Mouse (Mus musculus) limb, embryonic 11.5 days (tissue): ENCODE measurements around the gene Slbp. TPM values are rescaled to one million over a fixed set of nuclear protein-coding genes. Genes with fewer than 3 reads are reported as not detected.

Experiments
- ATAC-seq: fragments of 200-750 bp; cut with Nextera tagmentation; 2 replicates; pipeline ENCODE4 v1.8.0; 2017; ENCODE audit warnings: low read depth; ENCODE audit not compliant: insufficient number of reproducible peaks, low FRiP score, low TSS enrichment
- DNase-seq: peaks from one replicate; pipeline ENCODE4 v3.0.0-alpha.2; 2015; ENCODE audit warnings: low spot score
- H3K27ac ChIP-seq: fragments of 300-500 bp; sonication (generic); replicated peaks from 2 replicates; pipeline ENCODE4 v1.5.1; 2014; ENCODE audit warnings: low read depth, mild to moderate bottlenecking, low read length
- H3K27me3 ChIP-seq: fragments of 300-500 bp; sonication (generic); 2 replicates; pipeline ENCODE4 v1.6.1; 2014; ENCODE audit warnings: mild to moderate bottlenecking, low read length, mixed read lengths; ENCODE audit not compliant: control insufficient read depth, insufficient read depth
- H3K36me3 ChIP-seq: fragments of 300-500 bp; sonication (generic); 2 replicates; pipeline ENCODE4 v1.6.1; 2014; ENCODE audit warnings: mild to moderate bottlenecking, low read length, moderate library complexity, mixed read lengths; ENCODE audit not compliant: control insufficient read depth, insufficient read depth
- H3K4me1 ChIP-seq: fragments of 300-500 bp; sonication (generic); 2 replicates; pipeline ENCODE4 v1.6.1; 2014; ENCODE audit warnings: low read length, mixed read lengths; ENCODE audit not compliant: control insufficient read depth, insufficient read depth
- H3K4me2 ChIP-seq: fragments of 300-500 bp; sonication (generic); 2 replicates; pipeline ENCODE4 v1.6.1; 2014; ENCODE audit warnings: low read depth, mild to moderate bottlenecking, moderate library complexity; ENCODE audit not compliant: severe bottlenecking
- H3K4me3 ChIP-seq: fragments of 300-500 bp; sonication (generic); 2 replicates; pipeline ENCODE4 v1.5.1; 2014; ENCODE audit warnings: low read depth, low read length
- H3K9ac ChIP-seq: fragments of 300-500 bp; sonication (generic); 2 replicates; pipeline ENCODE4 v1.6.1; 2014; ENCODE audit warnings: mild to moderate bottlenecking, low read length
- H3K9me3 ChIP-seq: fragments of 300-500 bp; sonication (generic); 2 replicates; pipeline ENCODE4 v1.6.1; 2016; ENCODE audit warnings: low read length; ENCODE audit not compliant: control insufficient read depth
- WGBS: fragments of 180-500 bp; shearing (Covaris S2); extraction: QIAGEN DNeasy Blood & Tissue Kit; methylation state at CpG from one replicate; pipeline ENCODE4 v1.1.7; 2014; 5-methylcytosine and 5-hydroxymethylcytosine counted together
- polyA plus RNA-seq: library from polyadenylated mRNA; unstranded; fragments of >200 nt; fragmentation: Nextera tagmentation; extraction: Ambion mirVana; gene quantifications from 2 replicates; pipeline ENCODE4 v1.2.1, GENCODE M21; 2014

The Slbp gene
- polyA plus RNA-seq, 1 experiment from 2014 or later: 336 TPM

DNA sequence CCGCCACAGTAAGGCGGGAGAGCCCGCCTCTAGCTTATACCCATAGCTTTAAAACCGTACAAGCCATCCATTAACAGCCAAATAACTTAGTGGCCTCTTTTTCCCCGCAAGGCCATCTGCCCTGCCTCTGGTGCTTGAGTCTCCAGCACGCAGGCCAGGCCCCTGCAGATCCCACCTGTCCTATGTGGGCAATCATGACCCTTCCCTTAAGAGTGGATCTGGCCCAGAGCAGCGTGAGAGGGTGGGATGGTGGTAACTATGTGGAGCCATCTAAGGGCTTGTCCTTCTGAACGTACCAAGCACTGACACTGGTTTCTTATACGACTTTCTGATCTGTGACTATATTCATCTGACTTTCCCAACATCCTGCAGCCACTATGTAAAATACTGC, 404 bp upstream of the Slbp start:
- peak overlapping the region; percentile 49 for H3K9ac ChIP-seq
- H3K36me3 ChIP-seq: peaks cover 15% of the 10 kb centered on the region
- H3K4me3 ChIP-seq: peak overlapping the region; percentile 81
- peaks cover 14% of the 10 kb centered on the region for H3K4me1 ChIP-seq
- H3K27ac ChIP-seq: peak overlapping the region; percentile 65; the same call in 1 of the 2 replicates
- no peaks in the 10 kb centered on the region for H3K9me3 ChIP-seq
- peak overlapping the region; percentile 79 for H3K4me2 ChIP-seq
- WGBS: 3% methylated on average over 9 of the region's 9 CpGs
- ATAC-seq (peak; percentile 45), DNase-seq (no peak)
- H3K27me3 ChIP-seq: no peaks in the 10 kb centered on the region

DNA sequence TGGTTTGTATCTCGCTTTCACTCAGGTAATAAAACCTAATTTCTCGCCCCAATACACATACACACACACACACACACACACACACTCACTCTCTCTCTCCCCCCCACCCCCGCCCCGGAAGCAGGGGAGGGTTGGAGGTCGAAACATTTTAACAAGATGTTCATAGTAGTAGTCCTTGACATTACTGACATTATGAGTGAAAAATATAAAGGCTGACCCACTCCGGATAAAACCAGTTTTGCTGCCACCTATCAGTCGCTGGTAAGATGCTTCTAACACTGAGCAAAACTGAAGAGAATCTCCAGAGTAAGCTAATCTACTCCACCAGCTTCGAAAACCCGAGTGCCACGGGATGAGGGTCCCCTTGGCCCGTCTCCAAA, 843 bp downstream of the Slbp start:
- ATAC-seq: no peak
- no peaks in the 10 kb centered on the region for H3K9me3 ChIP-seq
- H3K4me3 ChIP-seq: peak overlapping the region; percentile 81
- H3K27ac ChIP-seq: peak overlapping the region; percentile 93
- DNase-seq: no peak
- H3K27me3 ChIP-seq: no peaks in the 10 kb centered on the region
- peaks cover 20% of the 10 kb centered on the region for H3K36me3 ChIP-seq
- under 1% methylated on average over 11 of the region's 11 CpGs for WGBS
- H3K4me1 ChIP-seq: peaks cover 9% of the 10 kb centered on the region; the same call in 1 of the 2 replicates
- H3K9ac ChIP-seq: peak overlapping the region; percentile 80
- peak overlapping the region; percentile 79 for H3K4me2 ChIP-seq

DNA sequence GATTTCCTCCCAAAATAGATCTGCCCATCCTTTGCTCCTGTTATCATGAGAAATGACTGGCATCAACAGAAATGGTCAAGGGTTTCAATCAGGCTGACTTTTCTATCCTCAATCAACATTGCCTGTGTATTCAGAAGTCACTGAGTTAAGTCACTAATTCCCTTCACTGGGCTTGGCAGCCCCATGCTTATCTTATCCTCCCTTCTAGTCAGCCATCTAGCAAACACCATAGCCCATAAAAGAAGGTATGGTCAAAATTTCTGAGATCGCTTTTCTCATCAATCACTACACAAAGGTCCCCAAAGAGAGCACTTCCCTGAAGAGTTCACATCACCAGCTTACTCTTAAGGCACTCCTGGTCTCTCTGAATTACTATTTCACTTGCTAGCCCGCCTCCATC, 1.4 kb downstream of the Slbp start:
- Histone ChIP-seq H3K27me3 (no peaks in the 10 kb centered on the region), H3K9ac (peak overlapping the region; percentile 80), H3K36me3 (peaks cover 25% of the 10 kb centered on the region), H3K27ac (no peak overlapping the region), H3K4me3 (peak overlapping the region; percentile 81), H3K9me3 (no peaks in the 10 kb centered on the region), H3K4me1 (peaks cover 5% of the 10 kb centered on the region; the same call in 1 of the 2 replicates), H3K4me2 (peak overlapping the region; percentile 79)
- WGBS: 21% methylated on average over 2 of the region's 2 CpGs
- DNase-seq (no peak), ATAC-seq (no peak)

DNA sequence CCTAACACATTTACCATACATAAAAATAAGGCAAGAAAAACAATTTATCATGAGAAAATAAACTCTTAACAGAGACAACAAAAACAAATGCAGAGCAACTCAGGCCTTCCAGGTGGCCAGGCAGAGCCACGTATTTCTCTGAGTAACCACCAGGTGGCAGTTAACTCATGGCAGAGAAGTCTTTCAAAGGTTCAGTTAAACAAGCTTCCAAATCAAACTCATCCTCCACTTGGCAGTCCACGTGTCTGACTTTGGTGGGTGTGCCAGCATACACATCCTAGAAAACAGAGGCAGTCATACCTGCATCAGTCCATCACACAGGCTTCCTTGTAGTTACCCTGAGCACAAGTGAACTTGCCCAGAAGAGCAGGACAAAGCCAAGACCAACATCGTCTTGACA, 11.7 kb downstream of the Slbp start:
- H3K27ac ChIP-seq: no peak overlapping the region
- H3K36me3 ChIP-seq: peaks cover 27% of the 10 kb centered on the region
- ATAC-seq: no peak
- DNase-seq: peak; percentile 59
- H3K4me1 ChIP-seq: no peaks in the 10 kb centered on the region
- no peak overlapping the region for H3K4me3 ChIP-seq
- H3K9me3 ChIP-seq: no peaks in the 10 kb centered on the region
- H3K9ac ChIP-seq: no peak overlapping the region
- no peak overlapping the region for H3K4me2 ChIP-seq
- H3K27me3 ChIP-seq: no peaks in the 10 kb centered on the region
- 53% methylated on average over 3 of the region's 3 CpGs for WGBS

GRCm38 (mm10) chr5:33638826-33639225, 13.5 kb downstream of the Slbp start:
- ATAC-seq: no peak
- Histone ChIP-seq H3K36me3 (peaks cover 20% of the 10 kb centered on the region; the same call in 1 of the 2 replicates), H3K4me1 (no peaks in the 10 kb centered on the region), H3K27ac (no peak overlapping the region), H3K4me2 (no peak overlapping the region), H3K27me3 (no peaks in the 10 kb centered on the region), H3K9me3 (no peaks in the 10 kb centered on the region), H3K9ac (no peak overlapping the region), H3K4me3 (no peak overlapping the region)
- 66% methylated on average over 4 of the region's 4 CpGs for WGBS
- no peak for DNase-seq

DNA sequence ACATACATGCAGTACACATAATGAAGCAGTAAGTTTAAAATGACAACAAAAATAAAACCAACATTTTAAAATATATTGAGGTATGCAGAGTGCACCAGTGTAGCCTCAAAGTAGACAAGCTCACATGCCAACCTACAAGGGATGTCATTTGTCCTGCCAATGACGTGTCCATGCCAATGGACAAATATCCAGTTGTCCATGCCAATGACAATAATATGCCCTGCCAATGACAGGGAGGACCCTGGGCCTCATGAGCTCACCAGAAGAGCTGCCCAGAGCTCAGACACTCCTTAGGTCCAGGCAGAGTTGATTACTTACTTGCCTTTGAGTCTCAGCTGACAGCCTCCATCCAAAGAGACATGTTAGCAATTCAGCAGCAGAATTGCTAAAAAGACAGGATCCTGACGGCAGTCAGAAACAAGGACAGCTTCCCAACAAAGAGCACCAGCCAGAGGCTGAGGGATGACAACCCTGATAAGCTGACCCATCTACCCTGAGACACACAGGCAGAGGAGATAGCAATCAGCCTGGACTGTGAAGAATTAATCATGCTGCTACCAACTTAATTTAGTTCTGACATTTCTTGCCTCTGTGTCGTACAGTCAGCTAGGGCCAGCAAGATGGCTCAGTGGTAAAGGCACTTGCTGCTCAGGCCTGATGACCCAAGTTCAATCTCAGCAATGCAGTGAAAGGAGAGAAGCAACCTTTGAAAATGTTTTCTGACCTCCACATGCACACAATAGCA, 14.6 kb downstream of the Slbp start:
- Histone ChIP-seq H3K9me3 (no peaks in the 10 kb centered on the region), H3K27me3 (no peaks in the 10 kb centered on the region), H3K4me3 (no peak overlapping the region), H3K27ac (no peak overlapping the region), H3K4me2 (no peak overlapping the region), H3K4me1 (no peaks in the 10 kb centered on the region), H3K36me3 (peaks cover 12% of the 10 kb centered on the region; the same call in 1 of the 2 replicates), H3K9ac (no peak overlapping the region)
- DNase-seq (no peak), ATAC-seq (no peak)
- WGBS: 86% methylated on average over 3 of the region's 3 CpGs

GRCm38 (mm10) chr5:33635361-33635760, 17.0 kb downstream of the Slbp start:
- peaks cover 3% of the 10 kb centered on the region; the same call in 1 of the 2 replicates for H3K4me1 ChIP-seq
- H3K4me3 ChIP-seq: no peak overlapping the region
- DNase-seq (no peak), ATAC-seq (no peak)
- peaks cover 2% of the 10 kb centered on the region; the same call in 1 of the 2 replicates for H3K36me3 ChIP-seq
- WGBS: 91% methylated on average over 3 of the region's 3 CpGs
- H3K4me2 ChIP-seq: no peak overlapping the region
- H3K9ac ChIP-seq: no peak overlapping the region
- H3K27ac ChIP-seq: no peak overlapping the region
- no peaks in the 10 kb centered on the region for H3K9me3 ChIP-seq
- no peaks in the 10 kb centered on the region for H3K27me3 ChIP-seq

DNA sequence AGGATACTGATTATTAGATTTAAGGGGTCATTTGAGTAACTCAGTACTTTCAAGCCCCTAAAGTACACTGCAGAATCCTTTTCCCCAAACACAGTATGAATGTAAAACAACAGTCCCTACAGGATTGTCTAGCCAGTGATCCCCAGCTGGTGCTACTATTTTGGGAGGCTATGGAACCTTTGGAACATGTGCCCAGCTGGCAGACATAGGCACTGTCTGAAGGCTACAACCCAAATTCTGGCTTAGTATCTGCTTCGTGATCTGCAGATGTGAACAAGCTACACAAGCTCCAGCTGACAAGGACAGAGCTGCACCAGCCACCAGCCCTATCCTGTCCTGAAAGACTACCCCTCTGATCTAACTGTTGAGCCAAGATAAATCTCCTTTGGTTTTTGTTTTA, 19.8 kb downstream of the Slbp start:
- DNase-seq (no peak), ATAC-seq (no peak)
- no peak overlapping the region for H3K4me2 ChIP-seq
- H3K27ac ChIP-seq: no peak overlapping the region
- H3K4me1 ChIP-seq: peaks cover 3% of the 10 kb centered on the region; the same call in 1 of the 2 replicates
- no peak overlapping the region for H3K9ac ChIP-seq
- no peak overlapping the region for H3K4me3 ChIP-seq
- no peaks in the 10 kb centered on the region for H3K36me3 ChIP-seq
- WGBS: 86% methylated on average over 1 of the region's 1 CpGs
- H3K27me3 ChIP-seq: no peaks in the 10 kb centered on the region
- no peaks in the 10 kb centered on the region for H3K9me3 ChIP-seq
